Mouse (Mus musculus) monocyte, adult 59 days (primary cell): ENCODE results near the gene Zcchc18. TPM values are rescaled to one million over a fixed set of nuclear protein-coding genes. Genes with fewer than 3 reads are reported as not detected.

ENCODE experiments used
- total RNA-seq, 2 experiments: library from RNA; stranded (reverse); gene quantifications; one replicate each; pipeline ENCODE4 v1.2.4; 2023

The Zcchc18 gene
- total RNA-seq, result under 1 TPM in 1 of 2 experiments, not detected in 1; 0.24 TPM

DNA sequence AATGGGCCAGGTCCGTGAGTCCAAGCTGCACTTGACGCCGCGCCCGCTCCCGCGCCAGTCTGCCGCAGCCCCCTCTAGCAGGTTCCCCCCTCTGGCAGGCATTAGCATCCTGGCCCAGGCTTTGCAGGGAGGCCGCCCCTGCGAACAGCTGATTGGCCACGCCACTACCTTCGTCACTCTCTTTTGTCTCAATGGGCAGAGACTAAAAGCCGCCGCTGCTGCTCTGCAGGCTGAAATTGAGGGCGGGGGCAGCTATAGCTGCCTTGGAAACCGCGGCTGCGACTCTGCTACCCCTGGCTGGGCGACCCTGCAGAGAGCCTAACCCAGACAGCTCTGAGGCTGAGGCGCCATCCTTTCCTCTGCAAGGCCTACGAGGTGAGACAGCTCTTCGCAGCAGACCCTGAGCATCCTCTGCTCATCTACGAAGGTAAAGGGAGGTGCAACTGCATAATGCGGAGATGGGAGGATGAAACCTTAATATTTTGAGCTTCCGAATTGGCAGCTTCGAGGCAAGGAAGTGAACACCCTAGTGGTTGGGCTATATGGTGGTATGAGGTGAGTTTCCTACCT, at the start of gene Zcchc18:
TSS of gene Zcchc18 (plus strand) at position 178 of the 570 bp plus-strand sequence.

DNA sequence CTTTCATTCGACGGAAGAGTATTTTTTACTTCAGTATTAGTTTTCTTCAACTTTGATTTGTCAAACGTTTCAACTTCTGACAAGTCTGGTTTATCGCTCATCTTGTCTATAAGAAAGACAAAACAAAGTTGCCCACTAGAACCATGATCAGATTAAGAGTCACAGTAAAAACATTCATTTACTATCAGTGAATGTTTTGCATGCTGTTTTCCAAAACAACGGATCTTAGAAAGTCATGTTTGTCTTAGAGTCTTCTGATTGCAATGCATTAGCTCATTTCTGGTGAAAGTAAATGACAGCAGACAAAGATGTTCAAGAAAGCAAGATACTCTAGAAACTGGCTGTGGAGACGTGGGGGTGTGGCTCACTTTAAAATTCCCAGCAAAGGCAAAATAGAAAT, 17.6 kb upstream of the Zcchc18 start, which contains the start of gene Tmsb15b2:
TSS of gene Tmsb15b2 (minus strand) at position 101 of the 400 bp plus-strand sequence.

DNA sequence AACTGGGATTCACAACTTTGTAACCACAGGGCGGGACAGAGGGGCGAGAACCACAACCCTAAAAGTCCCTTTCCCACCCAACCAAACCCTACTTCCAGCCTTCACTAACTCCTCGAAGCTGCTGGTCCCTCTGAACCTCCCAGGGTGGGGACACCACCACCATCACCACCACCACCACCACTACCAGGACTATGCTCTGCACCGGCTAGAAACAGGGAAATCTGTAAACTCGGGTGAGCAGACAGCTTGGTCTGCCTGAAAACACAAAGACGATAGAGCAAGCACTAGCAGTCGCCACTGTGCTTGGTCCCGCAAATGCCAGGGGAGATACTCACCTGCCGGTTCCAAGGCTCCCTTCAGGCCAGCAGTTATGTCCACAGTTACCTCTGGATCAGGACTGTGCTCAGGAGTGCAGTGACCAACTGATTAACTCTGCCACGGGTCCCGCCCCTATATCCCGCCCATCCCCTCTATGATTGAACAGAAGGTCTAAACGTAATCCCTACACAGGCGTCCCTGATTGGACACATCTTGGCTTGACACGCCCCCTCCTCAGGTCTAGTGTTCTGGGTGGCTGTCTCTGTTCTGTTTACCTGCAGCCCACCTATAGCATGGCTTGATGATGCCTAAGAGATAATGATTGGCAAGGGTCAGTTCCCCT, 16.4 kb upstream of the Zcchc18 start, which contains the start of the genes Tmsb15l and Tmsb15b1:
TSS of gene Tmsb15l (minus strand) at position 446 of the 661 bp plus-strand sequence.
TSS of gene Tmsb15b1 (minus strand) at position 451 of the 661 bp plus-strand sequence.

DNA sequence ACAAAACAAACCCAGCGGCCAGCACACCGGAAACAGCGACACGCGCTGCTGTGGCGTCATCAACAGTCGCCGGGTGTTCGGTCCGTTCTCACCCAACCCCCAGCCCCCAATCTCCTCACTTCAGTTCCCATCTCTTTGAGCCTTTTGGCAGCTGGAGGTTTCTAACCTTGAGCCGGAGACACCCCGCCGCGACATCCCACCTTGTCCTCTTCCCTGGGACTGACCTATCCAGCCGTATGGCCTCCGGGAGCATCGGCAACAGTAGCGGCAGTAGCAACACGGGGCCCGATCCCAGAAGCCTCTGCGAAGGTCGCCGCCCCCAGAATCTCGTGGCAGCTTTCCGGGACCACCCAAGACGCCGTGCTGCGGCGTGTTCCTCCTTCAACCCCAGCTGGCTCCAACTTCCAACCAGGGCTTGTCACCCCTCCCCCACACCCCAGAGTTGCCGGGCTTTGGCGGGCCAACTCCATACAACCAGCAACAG, 45.1 kb downstream of the Zcchc18 start, which contains the start of gene Slc25a53:
TSS of gene Slc25a53 (minus strand) at position 303 of the 484 bp plus-strand sequence.

Other genes with a start within 250 kb of the Zcchc18 start
- gene Morf4l2, start 249.5 kb upstream of the Zcchc18 start, total RNA-seq, result 100 to 1,000 TPM; 105 to 108 TPM
- not detected for gene Glra4, start 213.0 kb upstream of the Zcchc18 start, total RNA-seq
- under 1 TPM in 1 of 2 experiments, not detected in 1; 0.68 TPM for gene Plp1, start 170.5 kb upstream of the Zcchc18 start, total RNA-seq
- not detected for gene Rab9b, start 124.4 kb upstream of the Zcchc18 start, total RNA-seq
- gene H2bfm, start 65.8 kb upstream of the Zcchc18 start, total RNA-seq, result not detected
- 1 to 10 TPM in 1 of 2 experiments, not detected in 1; 3.8 TPM for gene Tmsb15b2, start 17.7 kb upstream of the Zcchc18 start, total RNA-seq
- not detected for gene Tmsb15l, start 16.3 kb upstream of the Zcchc18 start, total RNA-seq
- not detected for gene Tmsb15b1, start 16.3 kb upstream of the Zcchc18 start, total RNA-seq
- gene Slc25a53, start 45.1 kb downstream of the Zcchc18 start, total RNA-seq, result 1 to 10 TPM; 7.7 to 7.8 TPM
- 1 to 10 TPM; 5.0 to 5.7 TPM for gene Fam199x, start 56.4 kb downstream of the Zcchc18 start, total RNA-seq
- gene Esx1, start 128.9 kb downstream of the Zcchc18 start, total RNA-seq, result not detected